Mouse (Mus musculus): ENCODE data around the gene Bptf. TPM values are rescaled to one million over a fixed set of nuclear protein-coding genes. Genes with fewer than 3 reads are reported as not detected.
"Not testable (repeated sequence)": the region's sequence is repeated elsewhere in the genome, so short reads cannot be mapped to it uniquely, and the experiment has no call there.

Gene Bptf
- polyA plus RNA-seq (2014; fragmentation: Nextera tagmentation; extraction: Ambion mirVana), result 34.8 and 37.0 TPM in 2 replicates

- H3K9me3 ChIP-seq (ENCODE audit: control insufficient read depth, low read length), result no peaks in the 10 kb centered on the region
- H3K4me3 ChIP-seq (ENCODE audit: low read depth, low read length), result peak within 1 kb of the TSS; percentile 87
- H3K36me3 ChIP-seq (ENCODE audit: control insufficient read depth, insufficient read depth, low read length), result no peaks in the 10 kb centered on the region
- peaks cover 8% of the 10 kb centered on the region; the same call in 1 of the 2 replicates for H3K4me1 ChIP-seq (ENCODE audit: control insufficient read depth, insufficient read depth, low read length)
- peak within 1 kb of the TSS; percentile 97 for H3K27ac ChIP-seq (replicated peaks; ENCODE audit: low read depth, low read length)
- WGBS, result 2% methylated on average over 11 of the region's 94 CpGs
- ATAC-seq (ENCODE audit: low read depth), result peak; percentile 99
- H3K4me2 ChIP-seq (ENCODE audit: low read depth, low read length), result peak within 1 kb of the TSS; percentile 93
- H3K9ac ChIP-seq (ENCODE audit: low read depth, low read length), result peak within 1 kb of the TSS; percentile 98
- no peaks in the 10 kb centered on the region for H3K27me3 ChIP-seq (replicated peaks; ENCODE audit: control insufficient read depth, insufficient read depth, low read length)
- peak; percentile 95 for DNase-seq (ENCODE audit: low spot score)
Observed at GRCm38 (mm10) chr11:107131749-107132421, at the start of gene Bptf. TSS of gene Bptf (minus strand) at chr11:107132127.

DNA sequence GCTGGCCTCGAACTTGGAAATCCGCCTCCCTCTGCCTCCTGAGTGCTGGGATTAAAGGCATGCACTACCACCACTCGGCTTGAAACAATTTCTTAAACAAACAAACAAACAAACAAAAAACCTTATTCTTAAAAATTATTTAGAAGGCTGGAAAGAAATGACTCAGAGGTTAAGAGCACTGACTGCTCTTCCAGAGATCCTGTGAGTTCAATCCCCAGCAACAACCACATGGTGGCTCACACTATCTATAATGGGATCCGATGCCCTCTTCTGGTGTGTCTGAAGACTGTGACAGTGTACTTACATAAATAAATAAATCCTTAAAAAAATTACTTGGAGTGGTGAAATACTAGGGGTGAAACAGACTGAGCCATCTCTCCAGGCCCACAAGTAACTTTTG is 29.3 kb upstream of the Bptf start:
- DNase-seq (ENCODE audit: low spot score) (no peak), ATAC-seq (ENCODE audit: low read depth) (no peak)
- WGBS, result 75% methylated on average over 4 of the region's 4 CpGs
- Histone ChIP-seq H3K9me3 (ENCODE audit: control insufficient read depth, low read length) (no peaks in the 10 kb centered on the region), H3K27ac (replicated peaks; ENCODE audit: low read depth, low read length) (no peak overlapping the region), H3K9ac (ENCODE audit: low read depth, low read length) (no peak overlapping the region), H3K27me3 (replicated peaks; ENCODE audit: control insufficient read depth, insufficient read depth, low read length) (no peaks in the 10 kb centered on the region), H3K36me3 (ENCODE audit: control insufficient read depth, insufficient read depth, low read length) (peaks cover 8% of the 10 kb centered on the region), H3K4me3 (ENCODE audit: low read depth, low read length) (no peak overlapping the region), H3K4me1 (ENCODE audit: control insufficient read depth, insufficient read depth, low read length) (no peaks in the 10 kb centered on the region), H3K4me2 (ENCODE audit: low read depth, low read length) (no peak overlapping the region)

DNA sequence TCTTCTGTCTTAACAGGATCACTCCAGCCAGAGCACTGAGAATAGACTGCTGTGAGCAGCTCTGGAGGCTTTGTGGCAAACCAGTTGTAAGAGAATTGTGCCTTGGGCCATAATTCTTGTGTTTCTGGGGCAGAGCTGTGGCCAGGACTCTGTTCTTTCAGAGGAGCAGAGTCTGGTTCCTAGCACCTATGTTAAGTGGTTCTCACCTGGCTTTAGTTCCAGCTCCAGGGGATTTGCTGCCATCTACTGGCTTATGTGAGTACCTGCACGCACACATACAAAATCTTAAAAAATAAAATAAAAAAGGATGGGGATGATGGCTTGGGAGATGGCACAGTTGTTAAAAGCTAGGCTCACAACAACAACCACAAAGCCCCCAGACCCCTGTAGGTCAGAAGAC is 27.1 kb upstream of the Bptf start:
- Histone ChIP-seq H3K4me3 (ENCODE audit: low read depth, low read length) (no peak overlapping the region), H3K4me2 (ENCODE audit: low read depth, low read length) (no peak overlapping the region), H3K4me1 (ENCODE audit: control insufficient read depth, insufficient read depth, low read length) (no peaks in the 10 kb centered on the region), H3K9me3 (ENCODE audit: control insufficient read depth, low read length) (no peaks in the 10 kb centered on the region), H3K27me3 (replicated peaks; ENCODE audit: control insufficient read depth, insufficient read depth, low read length) (no peaks in the 10 kb centered on the region), H3K27ac (replicated peaks; ENCODE audit: low read depth, low read length) (no peak overlapping the region), H3K36me3 (ENCODE audit: control insufficient read depth, insufficient read depth, low read length) (no peaks in the 10 kb centered on the region), H3K9ac (ENCODE audit: low read depth, low read length) (no peak overlapping the region)
- WGBS, result 30% methylated on average over 1 of the region's 1 CpGs
- DNase-seq (ENCODE audit: low spot score) (no peak), ATAC-seq (ENCODE audit: low read depth) (no peak)

DNA sequence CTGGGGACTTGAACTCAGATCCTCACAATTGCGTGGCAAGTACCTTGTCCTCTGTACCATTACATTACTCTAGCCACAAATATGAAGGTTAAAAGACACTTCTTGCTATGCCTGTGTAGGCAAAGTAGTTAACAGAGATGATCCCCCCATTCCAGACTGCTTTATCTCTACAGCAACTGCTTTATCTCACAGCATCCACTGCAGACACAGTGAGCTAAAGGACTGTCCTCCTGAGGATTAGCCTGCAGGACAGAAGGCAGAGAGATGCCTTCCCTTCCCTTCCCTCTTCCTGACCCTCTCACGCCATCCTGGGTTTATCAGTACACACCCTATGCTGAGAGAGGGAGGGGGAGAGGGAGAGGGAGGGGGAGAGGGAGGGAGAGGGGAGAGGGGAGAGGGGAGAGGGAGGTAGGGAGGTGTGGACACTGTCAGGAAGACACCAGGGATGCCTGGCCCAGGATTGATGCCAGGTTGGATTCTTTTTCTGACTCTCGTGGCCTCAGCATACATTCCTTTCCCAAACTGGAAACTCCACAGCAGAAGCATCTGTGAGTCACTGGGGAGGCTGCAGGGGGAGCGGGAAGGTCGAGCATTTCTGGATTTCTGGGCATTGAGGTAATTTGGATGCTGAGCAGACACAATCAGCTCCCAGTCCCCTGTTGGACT is 25.2 kb upstream of the Bptf start:
- Histone ChIP-seq H3K9ac (ENCODE audit: low read depth, low read length) (no peak overlapping the region), H3K4me2 (ENCODE audit: low read depth, low read length) (no peak overlapping the region), H3K9me3 (ENCODE audit: control insufficient read depth, low read length) (no peaks in the 10 kb centered on the region), H3K4me1 (ENCODE audit: control insufficient read depth, insufficient read depth, low read length) (no peaks in the 10 kb centered on the region), H3K36me3 (ENCODE audit: control insufficient read depth, insufficient read depth, low read length) (no peaks in the 10 kb centered on the region), H3K27me3 (replicated peaks; ENCODE audit: control insufficient read depth, insufficient read depth, low read length) (no peaks in the 10 kb centered on the region), H3K27ac (replicated peaks; ENCODE audit: low read depth, low read length) (no peak overlapping the region), H3K4me3 (ENCODE audit: low read depth, low read length) (no peak overlapping the region)
- ATAC-seq (ENCODE audit: low read depth), result no peak
- 36% methylated on average over 5 of the region's 5 CpGs for WGBS
- peak; percentile 39 for DNase-seq (ENCODE audit: low spot score)

DNA sequence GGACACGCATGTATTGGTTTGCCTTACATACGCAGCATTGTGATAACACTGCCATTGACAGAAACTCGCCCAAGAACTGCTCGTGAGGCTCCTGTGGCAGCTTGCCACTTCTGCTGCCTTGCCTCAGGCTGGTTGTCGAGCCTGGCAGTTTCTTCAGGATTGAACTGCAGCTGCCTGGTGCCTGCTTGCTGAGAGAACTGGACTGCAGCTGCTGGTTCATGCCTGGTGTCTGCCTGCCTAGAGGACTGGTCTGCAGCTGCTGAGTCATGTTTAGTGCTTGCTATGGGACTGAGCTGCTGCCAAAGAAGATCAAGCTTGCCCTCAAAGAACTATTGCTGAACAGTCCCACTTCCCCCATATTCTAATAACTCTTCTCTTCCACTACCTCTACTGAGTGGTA is 23.4 kb upstream of the Bptf start:
- Histone ChIP-seq H3K9ac (ENCODE audit: low read depth, low read length) (no peak overlapping the region), H3K36me3 (ENCODE audit: control insufficient read depth, insufficient read depth, low read length) (no peaks in the 10 kb centered on the region), H3K9me3 (ENCODE audit: control insufficient read depth, low read length) (no peaks in the 10 kb centered on the region), H3K27ac (replicated peaks; ENCODE audit: low read depth, low read length) (no peak overlapping the region), H3K4me1 (ENCODE audit: control insufficient read depth, insufficient read depth, low read length) (no peaks in the 10 kb centered on the region), H3K4me3 (ENCODE audit: low read depth, low read length) (no peak overlapping the region), H3K27me3 (replicated peaks; ENCODE audit: control insufficient read depth, insufficient read depth, low read length) (no peaks in the 10 kb centered on the region), H3K4me2 (ENCODE audit: low read depth, low read length) (no peak overlapping the region)
- no peak for ATAC-seq (ENCODE audit: low read depth)
- no peak for DNase-seq (ENCODE audit: low spot score)
- 75% methylated on average over 5 of the region's 5 CpGs for WGBS

DNA sequence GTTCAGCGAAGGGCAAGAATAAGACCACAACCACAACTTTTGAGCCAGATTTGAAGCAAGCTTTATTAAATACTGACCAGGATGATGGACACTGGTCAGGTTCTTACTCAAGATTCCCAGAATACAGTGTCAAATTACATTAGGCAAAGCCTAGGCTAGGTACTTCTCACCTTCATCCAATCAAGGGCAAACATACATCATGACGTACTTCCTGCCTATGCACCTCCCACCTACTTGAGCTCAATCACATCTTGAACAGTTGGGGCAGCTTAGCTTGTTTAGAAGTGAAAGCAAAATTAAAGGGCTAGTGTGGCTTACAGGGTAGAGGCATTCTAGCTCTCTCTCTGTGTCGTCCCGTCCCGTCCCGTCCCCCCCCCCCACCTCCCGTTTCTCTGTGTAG is 22.5 kb upstream of the Bptf start:
- no peaks in the 10 kb centered on the region for H3K9me3 ChIP-seq (ENCODE audit: control insufficient read depth, low read length)
- no peak overlapping the region for H3K4me3 ChIP-seq (ENCODE audit: low read depth, low read length)
- H3K27ac ChIP-seq (replicated peaks; ENCODE audit: low read depth, low read length), result no peak overlapping the region
- DNase-seq (ENCODE audit: low spot score), result no peak
- WGBS, result 78% methylated on average over 7 of the region's 7 CpGs
- no peak overlapping the region for H3K4me2 ChIP-seq (ENCODE audit: low read depth, low read length)
- ATAC-seq (ENCODE audit: low read depth), result no peak
- no peak overlapping the region for H3K9ac ChIP-seq (ENCODE audit: low read depth, low read length)
- H3K4me1 ChIP-seq (ENCODE audit: control insufficient read depth, insufficient read depth, low read length), result no peaks in the 10 kb centered on the region
- no peaks in the 10 kb centered on the region for H3K36me3 ChIP-seq (ENCODE audit: control insufficient read depth, insufficient read depth, low read length)
- H3K27me3 ChIP-seq (replicated peaks; ENCODE audit: control insufficient read depth, insufficient read depth, low read length), result no peaks in the 10 kb centered on the region

DNA sequence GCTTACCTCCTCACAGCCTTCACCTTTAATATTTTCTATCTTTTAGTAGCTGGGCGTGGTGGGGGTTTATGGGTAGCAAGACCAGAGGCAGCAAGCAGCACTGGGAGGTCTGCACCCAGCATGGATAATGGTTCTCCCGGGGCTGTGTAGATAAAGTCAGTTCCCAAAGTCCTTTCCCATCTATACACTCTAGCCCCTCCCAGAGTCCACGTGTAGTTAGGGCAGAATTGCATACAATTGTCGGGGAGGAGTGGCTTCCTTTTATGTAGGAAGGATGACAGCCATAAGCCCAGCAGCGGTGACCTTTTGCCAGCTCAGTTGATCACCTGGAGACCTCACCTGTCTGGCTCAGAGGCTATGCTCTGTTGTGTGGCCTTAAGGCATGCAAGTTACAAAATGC is 21.7 kb upstream of the Bptf start:
- WGBS, result 75% methylated on average over 5 of the region's 5 CpGs

GRCm38 (mm10) chr11:107151809-107152208 is 19.9 kb upstream of the Bptf start:
- Histone ChIP-seq H3K27me3 (replicated peaks; ENCODE audit: control insufficient read depth, insufficient read depth, low read length) (no peaks in the 10 kb centered on the region), H3K4me2 (ENCODE audit: low read depth, low read length) (no peak overlapping the region), H3K36me3 (ENCODE audit: control insufficient read depth, insufficient read depth, low read length) (no peaks in the 10 kb centered on the region), H3K27ac (replicated peaks; ENCODE audit: low read depth, low read length) (no peak overlapping the region), H3K4me1 (ENCODE audit: control insufficient read depth, insufficient read depth, low read length) (no peaks in the 10 kb centered on the region), H3K9me3 (ENCODE audit: control insufficient read depth, low read length) (no peaks in the 10 kb centered on the region), H3K9ac (ENCODE audit: low read depth, low read length) (no peak overlapping the region), H3K4me3 (ENCODE audit: low read depth, low read length) (no peak overlapping the region)
- ATAC-seq (ENCODE audit: low read depth), result no peak
- 79% methylated on average over 7 of the region's 7 CpGs for WGBS
- DNase-seq (ENCODE audit: low spot score), result no peak

More for the DNA sequence above, 21.7 kb upstream of the Bptf start:
- Histone ChIP-seq H3K9ac (ENCODE audit: low read depth, low read length) (no peak overlapping the region), H3K9me3 (ENCODE audit: control insufficient read depth, low read length) (no peaks in the 10 kb centered on the region), H3K36me3 (ENCODE audit: control insufficient read depth, insufficient read depth, low read length) (no peaks in the 10 kb centered on the region), H3K27ac (replicated peaks; ENCODE audit: low read depth, low read length) (no peak overlapping the region), H3K4me3 (ENCODE audit: low read depth, low read length) (no peak overlapping the region), H3K4me2 (ENCODE audit: low read depth, low read length) (no peak overlapping the region), H3K4me1 (ENCODE audit: control insufficient read depth, insufficient read depth, low read length) (no peaks in the 10 kb centered on the region), H3K27me3 (replicated peaks; ENCODE audit: control insufficient read depth, insufficient read depth, low read length) (no peaks in the 10 kb centered on the region)
- no peak for DNase-seq (ENCODE audit: low spot score)
- no peak for ATAC-seq (ENCODE audit: low read depth)

DNA sequence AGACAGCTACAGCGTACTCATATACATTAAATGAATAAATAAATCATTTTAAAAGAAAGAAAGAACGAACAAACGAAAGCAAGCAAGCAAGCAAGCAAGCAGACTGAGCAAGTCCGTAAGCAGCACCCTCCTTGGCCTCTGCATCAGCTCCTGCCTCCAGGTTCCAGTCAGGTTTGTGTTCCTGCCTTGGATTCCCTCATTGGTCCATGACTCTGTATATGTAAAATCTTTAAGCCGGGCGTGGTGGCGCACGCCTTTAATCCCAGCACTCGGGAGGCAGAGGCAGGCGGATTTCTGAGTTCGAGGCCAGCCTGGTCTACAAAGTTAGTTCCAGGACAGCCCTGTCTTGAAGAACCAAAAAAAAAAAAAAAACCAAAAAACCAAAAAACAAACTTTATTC is 12.0 kb upstream of the Bptf start:
- DNase-seq (ENCODE audit: low spot score); H3K4me3 ChIP-seq (ENCODE audit: low read depth, low read length): not testable (repeated sequence)
- WGBS, result 94% methylated on average over 11 of the region's 11 CpGs

More for the DNA sequence above, 12.0 kb upstream of the Bptf start:
- not testable (repeated sequence) for H3K36me3 ChIP-seq (ENCODE audit: control insufficient read depth, insufficient read depth, low read length); H3K27ac ChIP-seq (replicated peaks; ENCODE audit: low read depth, low read length); H3K4me2 ChIP-seq (ENCODE audit: low read depth, low read length); H3K4me1 ChIP-seq (ENCODE audit: control insufficient read depth, insufficient read depth, low read length); ATAC-seq (ENCODE audit: low read depth); H3K9me3 ChIP-seq (ENCODE audit: control insufficient read depth, low read length); H3K9ac ChIP-seq (ENCODE audit: low read depth, low read length); H3K27me3 ChIP-seq (replicated peaks; ENCODE audit: control insufficient read depth, insufficient read depth, low read length)

All from embryonic facial prominence, embryonic 14.5 days (tissue).